Mouse (Mus musculus) adrenal gland, postnatal 36 days (tissue): Measurements from ENCODE around the gene Klhl32. TPM values are rescaled to one million over a fixed set of nuclear protein-coding genes. Genes with fewer than 3 reads are reported as not detected.
A peak's percentile ranks its signal among the peaks of the same experiment; 100 is the strongest.

Experiments
- DNase-seq, 2 experiments: peaks; one replicate each; pipeline ENCODE4 v3.0.0; 2021; ENCODE audit warnings: mixed read lengths in 1 of 2
- total RNA-seq, 2 experiments: library from RNA; stranded (reverse); gene quantifications; 2 replicates each; pipeline ENCODE4 v1.2.3; 2021

The Klhl32 gene
- total RNA-seq, 2 experiments from 2014 or later, result 2.6 to 4.3 TPM

DNA sequence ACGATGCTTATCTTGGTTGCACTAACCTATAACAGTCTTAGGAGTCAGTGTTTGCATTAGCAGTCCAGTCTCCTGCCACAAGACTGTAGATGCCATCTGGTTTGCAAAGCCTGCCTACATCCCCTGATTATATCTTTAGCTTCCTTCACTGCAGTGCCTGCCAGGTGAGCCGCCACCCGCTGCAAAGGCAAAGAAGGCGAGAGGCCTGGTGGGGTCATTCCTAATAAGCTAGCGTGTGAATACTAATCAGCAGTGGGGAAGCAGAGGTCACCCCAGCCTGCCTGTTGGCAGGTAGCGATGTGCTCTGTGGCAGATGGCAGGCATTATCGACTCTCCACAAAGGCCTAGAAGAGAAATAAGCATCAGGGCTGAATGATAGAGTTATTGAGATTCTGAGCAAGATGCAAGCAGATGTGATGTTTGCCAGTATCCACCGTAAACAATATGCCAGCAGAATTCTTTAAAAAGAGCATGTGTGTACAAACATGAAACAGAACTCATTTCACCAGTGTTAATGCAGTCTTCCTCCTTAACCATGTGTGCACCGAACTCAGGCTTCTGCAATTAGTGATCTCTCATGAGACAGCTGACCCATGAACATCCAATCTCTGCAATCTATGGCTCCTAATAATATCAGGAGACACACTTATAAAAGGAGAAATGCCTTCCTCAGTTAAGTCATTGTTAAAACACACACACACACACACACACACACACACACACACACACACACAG, 219.6 kb downstream of the Klhl32 start:
- no peak for DNase-seq

DNA sequence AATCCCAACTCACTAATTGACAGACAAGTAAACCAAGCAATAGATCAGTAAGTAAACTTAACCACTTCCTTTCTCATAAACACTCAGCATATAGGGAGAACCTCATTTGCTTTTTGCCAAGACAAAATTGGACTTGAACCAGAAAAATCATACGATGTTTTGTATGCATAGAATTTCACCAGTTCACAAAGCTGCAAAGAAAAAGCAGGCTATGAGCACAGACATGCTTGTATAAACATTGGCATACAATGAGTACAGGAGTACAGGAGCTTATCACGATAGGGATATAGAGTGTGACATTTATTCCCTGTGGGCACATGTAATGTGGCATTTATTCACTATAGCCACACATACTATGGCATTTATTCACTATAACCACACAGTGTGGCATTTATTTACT, 220.5 kb downstream of the Klhl32 start:
- DNase-seq, result no peak

DNA sequence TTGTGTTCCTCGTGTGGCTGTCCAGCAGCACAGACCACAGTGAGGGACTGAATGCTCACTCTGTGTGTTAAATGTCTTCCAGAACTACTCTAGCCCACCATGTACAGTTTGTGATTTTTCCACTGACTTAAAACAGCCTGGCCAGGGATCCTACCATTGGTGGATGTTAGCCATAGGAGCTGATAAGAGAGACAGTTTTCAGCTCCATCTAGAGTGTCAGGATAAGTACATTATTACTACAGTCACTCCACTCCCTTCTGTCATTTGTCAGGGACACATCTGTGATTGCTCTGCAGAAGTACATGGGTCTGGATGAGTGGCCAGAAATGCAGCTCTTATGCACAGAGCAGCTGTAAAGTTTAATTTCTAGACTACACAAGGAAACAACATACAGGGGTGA, 223.1 kb downstream of the Klhl32 start:
- no peak for DNase-seq

DNA sequence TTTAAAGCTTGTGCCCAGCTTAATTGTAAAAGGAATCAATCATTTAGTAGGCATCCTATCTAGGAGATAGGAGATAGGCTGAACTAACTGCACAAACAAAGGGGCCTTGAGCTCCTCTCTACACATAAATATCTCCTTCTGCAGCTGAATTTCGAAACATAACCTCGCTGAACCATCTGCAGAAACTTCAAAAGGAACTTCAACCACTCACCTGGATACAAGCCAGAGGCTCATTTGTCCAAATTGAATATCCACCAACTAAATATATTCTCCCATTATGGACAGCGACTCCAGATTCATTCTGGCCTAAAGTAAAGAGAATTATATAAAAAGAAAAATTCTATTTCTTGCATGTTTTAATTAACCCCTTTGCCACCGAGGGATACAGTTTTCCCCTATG, 224.2 kb downstream of the Klhl32 start:
- DNase-seq, result peak in 1 of 2 experiments; percentile 26

DNA sequence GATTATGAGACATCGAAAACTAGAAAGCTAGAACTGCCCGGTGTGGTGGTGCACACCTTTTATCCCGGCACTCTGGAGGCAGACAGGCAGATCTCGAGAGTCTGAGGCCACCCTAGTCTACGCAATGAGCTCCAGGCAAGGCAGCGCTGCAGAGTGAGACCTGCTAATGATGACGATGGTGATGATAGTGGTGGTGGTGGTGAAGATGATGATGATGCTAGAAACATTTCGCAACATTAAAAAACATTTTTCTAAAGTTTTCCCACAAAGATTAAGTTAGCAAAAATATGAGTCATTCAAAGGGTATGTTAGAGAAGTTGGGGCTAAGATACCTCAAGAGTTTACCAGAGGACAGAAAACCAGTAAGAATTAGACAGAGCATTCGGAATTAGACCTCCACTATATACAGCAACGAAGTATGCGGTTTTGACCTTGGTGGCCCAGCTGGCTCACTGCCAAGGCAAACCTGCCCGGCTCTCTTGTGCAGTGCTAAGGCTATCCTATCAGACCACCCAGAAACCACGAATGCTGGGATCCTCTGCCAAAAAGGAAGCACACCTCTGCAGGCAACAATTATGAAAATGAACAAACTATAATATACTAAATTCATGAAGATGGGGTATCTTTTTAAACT, 224.9 kb downstream of the Klhl32 start:
- peak; percentile 31 to 45 for DNase-seq

DNA sequence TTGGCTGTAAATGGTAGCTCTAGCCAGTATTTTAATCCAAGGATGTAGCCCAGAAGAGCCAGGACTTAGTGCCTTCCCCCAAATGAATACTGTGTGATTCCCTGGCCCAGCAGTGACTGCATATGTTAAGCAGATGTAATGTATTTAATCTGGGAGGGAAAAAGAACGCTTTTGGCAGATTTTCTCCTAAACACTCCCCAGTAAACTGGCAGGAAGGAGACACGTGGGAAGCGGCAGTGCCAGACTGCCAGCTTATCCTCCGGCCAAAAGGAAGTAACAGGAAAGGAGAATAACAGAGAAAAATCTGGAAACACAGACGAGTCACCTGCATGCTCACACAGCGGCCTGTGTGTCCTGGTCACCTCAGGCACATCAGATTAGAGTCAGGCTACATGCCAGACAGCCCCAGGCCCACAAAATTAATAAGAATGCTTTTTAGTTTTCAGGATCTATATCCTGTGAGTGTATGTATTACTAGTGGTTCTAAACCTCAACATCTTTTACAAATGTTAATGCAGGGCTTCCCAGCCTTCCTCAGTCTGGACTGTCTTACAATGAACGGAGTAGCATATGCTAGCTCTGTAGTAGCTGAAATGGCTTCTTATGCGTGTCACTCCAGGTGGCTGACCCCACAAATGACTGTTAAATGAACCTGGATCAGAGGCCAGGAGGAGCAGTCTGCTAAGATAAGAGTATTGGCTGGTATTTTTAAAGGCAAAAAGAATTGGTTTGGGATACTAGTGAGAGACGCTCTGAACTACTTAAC, 229.3 kb downstream of the Klhl32 start:
- DNase-seq, result no peak

DNA sequence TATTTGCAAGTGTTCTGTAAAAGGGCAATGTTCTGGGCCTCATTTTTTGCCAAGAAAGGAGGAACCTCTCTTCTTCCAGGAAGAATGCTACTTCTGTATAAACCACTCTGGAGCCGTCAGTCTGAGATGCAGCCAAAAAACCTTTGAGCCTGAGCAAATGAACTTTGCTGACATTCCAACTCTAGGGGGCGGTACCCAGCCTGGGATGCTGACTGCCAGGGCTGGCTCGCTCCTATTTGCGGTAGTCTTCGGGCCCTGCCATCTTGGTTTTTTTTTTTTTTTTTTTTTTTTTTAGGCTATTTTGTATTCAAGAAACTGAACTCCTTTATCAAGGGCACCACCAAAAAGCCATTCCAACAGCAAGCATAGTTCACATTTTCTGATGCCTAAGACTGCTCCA, 230.5 kb downstream of the Klhl32 start:
- no peak for DNase-seq

DNA sequence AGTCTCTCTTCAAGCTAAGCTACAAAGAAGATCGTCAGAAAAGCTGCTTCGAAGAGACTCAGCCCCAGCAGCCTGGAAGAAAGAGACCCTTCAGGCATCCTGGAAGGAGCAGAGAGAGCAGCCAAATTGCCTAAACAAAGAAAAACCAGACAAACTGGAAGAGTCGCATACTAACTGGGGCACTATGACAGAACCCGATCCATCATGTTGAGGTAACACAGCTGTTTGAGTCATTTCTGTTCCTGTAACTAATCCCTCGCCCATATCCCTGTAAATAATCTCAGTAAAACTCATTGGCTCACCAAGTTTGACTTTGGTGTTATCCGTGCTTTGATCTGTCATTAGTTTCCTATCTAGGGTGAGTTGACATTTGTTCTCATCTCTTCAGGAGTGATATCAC, 230.9 kb downstream of the Klhl32 start:
- DNase-seq, result no peak

DNA sequence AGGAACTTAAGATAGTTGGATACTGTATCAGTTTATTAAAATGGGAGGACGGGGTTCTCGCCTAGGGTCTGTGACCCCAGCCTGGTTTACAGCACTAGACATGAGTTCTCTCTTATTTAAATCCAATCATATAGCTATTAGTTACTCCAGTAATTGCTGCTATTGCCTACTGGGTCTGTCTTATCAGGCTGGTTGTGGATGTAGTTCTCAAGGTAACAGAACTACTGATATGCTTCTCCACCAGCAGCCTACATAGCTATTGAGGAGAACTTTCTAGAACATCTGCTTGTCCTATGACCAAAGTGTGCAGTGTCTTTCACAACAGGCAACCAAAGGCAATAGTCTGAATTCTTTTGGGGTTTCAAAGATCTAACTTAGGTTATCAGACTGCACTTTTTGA, 241.4 kb downstream of the Klhl32 start:
- DNase-seq, result no peak

DNA sequence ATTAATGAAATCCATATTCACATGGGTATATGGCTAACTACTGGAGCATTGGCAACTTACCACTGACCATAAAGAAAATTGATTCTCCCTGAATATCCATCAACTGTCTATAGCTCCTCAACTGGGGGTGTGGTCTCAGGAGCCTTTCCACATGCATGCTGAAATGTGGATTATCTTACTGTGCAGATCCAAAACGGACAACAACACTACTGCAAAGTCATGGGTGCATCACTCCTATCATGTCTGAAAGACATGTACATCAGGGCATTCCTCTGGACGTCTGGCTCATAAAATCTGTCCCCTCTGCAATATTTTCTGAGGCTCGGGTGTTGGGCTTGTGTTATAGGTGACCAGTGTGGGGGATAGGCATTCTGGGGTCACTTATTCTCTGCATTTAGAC, 241.8 kb downstream of the Klhl32 start:
- DNase-seq, result no peak

DNA sequence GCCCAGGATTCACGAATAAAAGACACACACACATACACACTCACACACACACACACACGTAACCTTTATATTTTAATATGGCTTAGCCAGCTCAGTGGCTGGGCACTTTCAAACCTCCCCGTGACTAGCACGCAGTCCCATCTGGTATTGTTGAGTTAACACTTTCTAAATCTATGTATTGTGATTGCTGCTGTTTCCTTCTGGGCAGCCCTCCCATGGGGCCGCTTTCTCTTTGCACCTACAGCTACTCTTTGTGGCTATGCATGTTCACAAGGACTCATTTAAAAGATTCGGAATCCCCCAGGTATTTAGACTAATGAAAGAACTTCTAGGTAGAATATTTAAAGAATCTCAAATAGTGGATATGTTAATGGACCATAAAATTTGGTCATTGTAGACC, 249.2 kb downstream of the Klhl32 start:
- no peak for DNase-seq

DNA sequence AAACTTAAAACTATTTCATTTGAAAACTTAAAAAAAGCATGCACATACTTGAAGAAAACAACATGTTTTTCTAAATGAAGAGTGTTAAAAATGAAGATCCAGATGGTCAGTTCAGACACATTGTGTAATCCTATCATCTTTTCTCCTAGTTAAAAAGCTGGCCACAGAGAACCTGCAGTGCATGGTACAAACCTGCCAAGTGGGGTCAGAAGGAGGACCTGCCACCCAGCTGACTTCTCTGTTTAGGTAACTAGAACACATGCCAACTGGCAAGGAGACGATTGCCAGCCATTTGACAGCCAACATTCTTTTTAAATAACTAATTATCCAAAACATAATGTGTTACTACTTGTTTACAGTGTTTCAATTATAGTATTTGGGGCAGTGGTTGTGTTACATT, 252.3 kb downstream of the Klhl32 start:
- DNase-seq, result no peak

DNA sequence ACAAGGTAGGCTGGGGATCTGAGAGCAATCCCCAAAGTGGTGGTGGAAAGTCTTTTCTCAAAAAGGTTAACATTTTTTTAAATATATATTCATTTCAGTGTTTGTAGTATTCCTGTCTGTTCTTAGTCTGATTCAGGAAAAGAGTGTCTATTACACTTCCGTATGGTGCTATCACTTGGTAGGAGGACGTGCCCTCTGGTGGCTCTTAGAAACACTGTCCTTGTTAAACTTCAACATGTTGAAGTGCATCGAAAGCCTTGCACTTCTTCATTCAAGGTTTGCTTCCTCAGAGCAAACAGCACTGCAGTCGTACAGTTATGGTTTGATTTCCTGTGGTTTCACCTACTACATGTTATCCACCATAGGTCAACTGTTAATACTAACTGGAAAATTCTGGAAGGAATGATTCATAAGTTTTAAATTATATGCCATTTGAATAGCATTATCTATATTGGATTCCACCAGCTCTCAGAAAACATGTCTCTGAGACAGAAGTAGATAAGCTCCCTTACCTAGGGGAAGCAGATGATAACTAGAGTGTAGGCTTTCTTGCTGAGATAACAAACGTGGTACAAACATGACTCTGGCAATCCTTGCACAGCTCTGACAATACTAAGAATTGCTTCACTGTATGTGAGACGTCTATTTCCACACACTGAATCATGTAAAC, 253.8 kb downstream of the Klhl32 start:
- DNase-seq, result no peak

DNA sequence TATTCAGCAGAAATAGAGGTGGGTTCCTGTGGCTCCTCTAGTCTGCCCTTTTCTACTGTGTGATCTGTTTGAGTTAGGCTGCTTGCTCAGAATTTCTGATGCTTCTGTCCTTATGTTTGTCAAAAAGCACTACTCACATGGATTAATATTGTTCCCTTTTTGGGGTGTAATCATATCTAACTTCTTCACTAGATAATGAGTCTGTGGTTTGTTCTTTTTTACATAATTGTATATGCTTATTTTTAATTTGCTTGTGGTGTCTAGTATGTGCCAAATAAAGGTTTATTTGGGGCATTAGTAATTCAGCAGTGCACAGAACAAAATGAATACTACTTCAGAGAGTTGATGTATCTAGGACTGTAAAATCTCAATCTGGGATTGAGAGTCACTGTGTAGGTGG, 256.1 kb downstream of the Klhl32 start:
- DNase-seq, result no peak

DNA sequence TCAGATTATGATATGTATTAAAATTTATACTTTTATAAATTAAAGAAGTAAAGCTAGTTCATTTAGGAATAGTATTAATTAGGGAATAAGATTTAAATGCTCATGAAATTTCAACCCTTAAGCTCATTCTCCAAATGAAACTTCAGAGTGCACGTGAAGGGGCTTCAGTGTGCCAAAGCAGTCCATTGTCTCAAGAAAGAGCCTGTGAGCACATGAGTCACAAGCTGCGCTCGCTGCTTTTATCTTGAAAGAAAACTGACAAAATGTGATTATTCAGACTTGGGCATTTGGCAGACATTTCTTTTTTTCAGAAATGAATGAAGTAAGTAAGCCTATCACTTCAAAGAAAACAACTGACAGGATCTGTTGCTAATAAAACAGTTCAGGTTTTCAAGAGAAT, 266.9 kb downstream of the Klhl32 start:
- DNase-seq, result no peak

DNA sequence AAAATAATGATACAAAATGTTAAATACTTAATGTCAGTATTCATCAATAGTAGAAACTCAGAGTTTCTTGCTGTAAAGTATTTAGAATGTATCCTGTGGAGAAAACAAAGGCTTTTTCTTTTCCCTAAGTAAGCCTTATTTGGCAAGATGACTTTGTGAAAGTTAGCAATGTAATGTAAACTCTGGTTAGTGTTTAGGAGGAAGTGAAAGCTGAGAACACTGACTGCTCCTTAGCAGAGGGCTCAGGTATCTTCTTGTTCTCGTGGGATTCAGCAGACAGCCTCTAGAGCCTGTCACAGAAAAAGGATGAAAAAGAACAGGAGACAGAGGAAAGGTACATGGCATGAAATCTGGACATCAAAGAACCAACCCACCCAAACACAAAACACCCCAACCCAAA, 268.6 kb downstream of the Klhl32 start:
- DNase-seq, result no peak

DNA sequence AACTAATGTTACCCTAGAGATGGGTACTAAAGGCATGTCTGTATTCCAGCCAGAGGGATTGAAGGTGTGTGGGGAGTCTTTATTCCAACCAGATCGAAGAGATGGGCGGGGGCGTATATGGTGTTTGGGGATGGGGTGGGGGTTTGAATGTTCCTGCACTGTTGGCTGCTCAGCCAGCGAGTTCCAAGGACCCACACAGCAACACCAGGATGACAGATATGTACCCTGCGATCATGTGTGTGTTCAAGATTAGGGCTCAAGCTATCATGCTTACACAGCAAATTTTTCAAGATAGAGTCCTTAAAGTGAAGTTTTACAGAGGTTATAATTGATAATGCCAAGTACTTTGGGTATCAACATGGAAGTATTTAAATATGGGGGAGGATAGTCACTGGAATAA, 273.3 kb downstream of the Klhl32 start:
- DNase-seq, result no peak

DNA sequence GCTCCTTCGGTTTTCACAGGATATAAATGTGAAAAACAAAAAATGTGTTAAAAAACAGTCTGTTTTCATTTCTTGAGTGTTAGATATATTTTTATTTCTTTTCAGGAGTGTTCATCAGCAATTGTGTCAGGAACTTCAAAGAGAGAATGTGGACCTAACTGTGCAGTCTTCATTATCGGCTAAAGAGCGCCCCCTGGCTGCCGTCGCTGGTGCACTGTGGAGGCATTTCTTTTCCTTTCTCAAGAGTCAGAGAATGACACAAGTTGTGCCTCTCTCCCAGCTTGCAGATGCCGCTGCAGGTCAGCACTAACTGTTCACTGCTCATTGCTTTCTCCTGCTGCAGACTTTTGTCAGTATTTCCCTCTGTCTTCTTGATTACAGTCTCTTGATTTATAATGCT, 276.6 kb downstream of the Klhl32 start:
- peak; percentile 80 to 88 for DNase-seq

DNA sequence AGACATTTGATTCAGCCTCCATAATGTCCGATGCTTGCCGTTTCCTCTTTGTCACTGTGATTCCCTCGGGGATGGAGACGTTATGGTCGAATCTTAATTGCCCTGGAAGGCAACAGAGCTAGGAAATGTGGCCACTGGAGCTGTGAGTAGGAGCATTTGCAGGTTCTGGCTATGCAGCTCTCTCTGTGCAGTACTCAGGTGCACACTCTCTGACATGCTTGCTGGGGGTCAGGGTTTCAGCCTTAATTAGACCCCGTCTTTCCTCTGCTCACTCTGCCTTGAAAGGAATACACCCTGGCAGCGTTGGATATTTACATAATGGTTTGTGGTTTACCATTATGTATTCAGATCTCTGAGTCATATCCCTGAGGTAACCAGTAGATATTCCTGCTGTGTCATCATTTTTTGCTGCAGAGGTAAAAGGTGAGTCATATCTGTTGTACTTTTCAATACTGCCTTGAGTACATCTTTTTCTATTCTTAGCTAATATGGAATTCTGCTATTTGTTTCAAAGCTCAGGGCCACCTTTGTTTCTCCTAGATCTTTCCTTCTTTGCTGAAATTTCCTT, 281.9 kb downstream of the Klhl32 start:
- DNase-seq, result no peak

DNA sequence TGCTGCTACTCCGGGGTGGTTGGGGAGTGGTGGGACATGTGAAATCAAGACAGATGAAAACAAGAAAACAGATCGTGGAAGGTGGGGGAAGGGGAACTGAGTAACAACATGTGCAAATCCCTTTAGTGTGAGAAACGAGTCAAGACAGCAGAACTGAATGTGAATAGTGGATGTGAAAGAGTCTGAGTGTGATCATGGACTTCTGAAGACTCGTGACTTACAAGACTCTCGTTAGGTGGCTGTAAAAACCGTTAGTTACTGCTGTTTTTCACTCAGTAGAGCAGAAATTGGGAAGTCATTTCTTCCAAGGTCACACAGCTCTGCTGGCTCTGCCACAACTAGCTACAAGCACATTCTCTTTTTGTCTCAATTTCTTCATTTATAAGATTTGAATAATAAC, 282.9 kb downstream of the Klhl32 start:
- DNase-seq, result no peak
